Mouse (Mus musculus): ENCODE measurements at regions not wholly inside any gene's neighbourhood (a gene's known extent, or its start where the extent isn't known, plus 50 kb on each side); places are given as distances from the start of the nearest gene placed in this dataset.
"Not testable (repeated sequence)": the region's sequence is repeated elsewhere in the genome, so short reads cannot be mapped to it uniquely, and the experiment has no call there.

DNA sequence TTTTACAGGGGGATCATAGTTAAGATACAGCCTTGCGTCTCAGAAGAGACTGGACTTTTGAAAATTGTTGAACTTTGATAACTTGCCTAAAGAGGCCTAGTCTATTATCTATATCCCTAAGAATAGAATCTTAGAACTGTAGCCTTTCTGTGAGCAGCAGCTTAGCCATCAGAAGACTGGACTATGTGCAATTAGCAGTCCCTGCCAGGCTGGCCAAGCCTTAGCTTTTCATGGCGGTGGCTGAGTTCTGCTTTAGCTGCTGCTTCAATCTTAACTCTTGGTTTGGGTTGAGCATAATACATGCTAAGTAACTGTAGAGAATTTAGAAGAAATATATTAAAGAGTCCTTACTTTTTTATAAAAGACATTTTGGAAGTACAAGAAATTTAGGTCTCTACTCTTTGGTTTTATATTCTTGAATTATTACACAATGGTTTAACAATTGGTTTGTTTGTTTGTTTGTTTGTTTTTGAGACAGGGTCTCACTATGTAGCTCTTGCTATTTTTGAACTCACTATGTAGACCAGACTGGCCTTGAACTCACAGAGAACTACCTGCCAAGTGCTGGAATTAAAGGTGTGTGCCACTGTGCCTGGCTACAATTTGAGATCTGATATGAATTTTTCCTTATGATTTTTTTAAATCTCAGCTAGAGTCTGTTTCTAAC is 201.2 kb upstream of the Ptprz1 start:
- TF ChIP-seq CTCF (IDR thresholded peaks at IDR 0.05; ENCODE audit: low read depth, low read length) = no peak
- no peak for TF ChIP-seq EP300 (IDR thresholded peaks at IDR 0.05; ENCODE audit: insufficient read depth, low read depth, low read length)
- no peak for TF ChIP-seq POLR2A (IDR thresholded peaks at IDR 0.05; ENCODE audit: insufficient read depth, low read length)
- Histone ChIP-seq H3K4me1 (ENCODE audit: control insufficient read depth, insufficient read depth, low read length) (no peaks in the 10 kb centered on the region), H3K36me3 (ENCODE audit: control insufficient read depth, insufficient read depth, low read length, poor library complexity, severe bottlenecking) (no peaks in the 10 kb centered on the region), H3K27me3 (ENCODE audit: control insufficient read depth, insufficient read depth, low read length, poor library complexity, severe bottlenecking) (no peaks in the 10 kb centered on the region), H3K27ac (ENCODE audit: insufficient read depth, low read length) (no peak overlapping the region), H3K9ac (ENCODE audit: low read depth, poor library complexity, severe bottlenecking) (no peak overlapping the region), H3K9me3 (replicated peaks; ENCODE audit: control insufficient read depth, insufficient read depth, low read length, poor library complexity, severe bottlenecking) (no peaks in the 10 kb centered on the region), H3K4me3 (ENCODE audit: low read depth, low read length) (no peak overlapping the region)

DNA sequence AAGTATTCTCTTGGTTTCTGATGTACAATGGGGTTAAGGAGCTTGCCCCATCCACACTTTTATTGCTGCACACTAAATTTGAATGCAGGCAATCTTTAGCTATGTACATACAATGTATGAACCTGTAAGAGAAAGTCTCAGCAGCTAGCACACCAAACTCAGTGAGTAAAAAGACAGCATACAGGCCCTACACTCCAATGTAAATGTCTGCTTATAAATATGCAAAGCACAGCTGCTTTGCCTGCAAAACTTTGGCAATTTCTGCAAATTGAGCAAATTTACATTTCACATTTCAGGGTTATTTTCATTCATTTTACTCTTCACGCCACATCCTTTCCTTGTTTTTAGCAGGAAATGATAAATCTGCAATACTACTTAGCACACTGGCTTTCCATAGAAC is 203.8 kb upstream of the Ptprz1 start:
- no peak overlapping the region for H3K9ac ChIP-seq (ENCODE audit: low read depth, poor library complexity, severe bottlenecking)
- H3K4me1 ChIP-seq (ENCODE audit: control insufficient read depth, insufficient read depth, low read length) = no peaks in the 10 kb centered on the region
- TF ChIP-seq CTCF (IDR thresholded peaks at IDR 0.05; ENCODE audit: low read depth, low read length) = no peak
- TF ChIP-seq POLR2A (IDR thresholded peaks at IDR 0.05; ENCODE audit: insufficient read depth, low read length) = no peak
- TF ChIP-seq EP300 (IDR thresholded peaks at IDR 0.05; ENCODE audit: insufficient read depth, low read depth, low read length) = no peak
- no peaks in the 10 kb centered on the region for H3K27me3 ChIP-seq (ENCODE audit: control insufficient read depth, insufficient read depth, low read length, poor library complexity, severe bottlenecking)
- H3K36me3 ChIP-seq (ENCODE audit: control insufficient read depth, insufficient read depth, low read length, poor library complexity, severe bottlenecking) = no peaks in the 10 kb centered on the region
- H3K4me3 ChIP-seq (ENCODE audit: low read depth, low read length) = no peak overlapping the region
- no peaks in the 10 kb centered on the region for H3K9me3 ChIP-seq (replicated peaks; ENCODE audit: control insufficient read depth, insufficient read depth, low read length, poor library complexity, severe bottlenecking)
- H3K27ac ChIP-seq (ENCODE audit: insufficient read depth, low read length) = no peak overlapping the region

GRCm38 (mm10) chr6:22668190-22668975 is 206.9 kb upstream of the Ptprz1 start:
- Histone ChIP-seq H3K9ac (ENCODE audit: low read depth, poor library complexity, severe bottlenecking) (no peak overlapping the region), H3K9me3 (replicated peaks; ENCODE audit: control insufficient read depth, insufficient read depth, low read length, poor library complexity, severe bottlenecking) (no peaks in the 10 kb centered on the region), H3K4me1 (ENCODE audit: control insufficient read depth, insufficient read depth, low read length) (no peaks in the 10 kb centered on the region), H3K27me3 (ENCODE audit: control insufficient read depth, insufficient read depth, low read length, poor library complexity, severe bottlenecking) (no peaks in the 10 kb centered on the region), H3K36me3 (ENCODE audit: control insufficient read depth, insufficient read depth, low read length, poor library complexity, severe bottlenecking) (no peaks in the 10 kb centered on the region), H3K4me3 (ENCODE audit: low read depth, low read length) (no peak overlapping the region), H3K27ac (ENCODE audit: insufficient read depth, low read length) (no peak overlapping the region)
- TF ChIP-seq CTCF (IDR thresholded peaks at IDR 0.05; ENCODE audit: low read depth, low read length) (no peak), EP300 (IDR thresholded peaks at IDR 0.05; ENCODE audit: insufficient read depth, low read depth, low read length) (no peak), POLR2A (IDR thresholded peaks at IDR 0.05; ENCODE audit: insufficient read depth, low read length) (no peak)

GRCm38 (mm10) chr6:22657401-22657800 is 217.9 kb upstream of the Ptprz1 start:
- H3K4me3 ChIP-seq (ENCODE audit: low read depth, low read length); H3K27ac ChIP-seq (ENCODE audit: insufficient read depth, low read length); H3K9ac ChIP-seq (ENCODE audit: low read depth, poor library complexity, severe bottlenecking); H3K27me3 ChIP-seq (ENCODE audit: control insufficient read depth, insufficient read depth, low read length, poor library complexity, severe bottlenecking); H3K4me1 ChIP-seq (ENCODE audit: control insufficient read depth, insufficient read depth, low read length); H3K36me3 ChIP-seq (ENCODE audit: control insufficient read depth, insufficient read depth, low read length, poor library complexity, severe bottlenecking): not testable (repeated sequence)
- peaks cover 21% of the 10 kb centered on the region for H3K9me3 ChIP-seq (replicated peaks; ENCODE audit: control insufficient read depth, insufficient read depth, low read length, poor library complexity, severe bottlenecking)

DNA sequence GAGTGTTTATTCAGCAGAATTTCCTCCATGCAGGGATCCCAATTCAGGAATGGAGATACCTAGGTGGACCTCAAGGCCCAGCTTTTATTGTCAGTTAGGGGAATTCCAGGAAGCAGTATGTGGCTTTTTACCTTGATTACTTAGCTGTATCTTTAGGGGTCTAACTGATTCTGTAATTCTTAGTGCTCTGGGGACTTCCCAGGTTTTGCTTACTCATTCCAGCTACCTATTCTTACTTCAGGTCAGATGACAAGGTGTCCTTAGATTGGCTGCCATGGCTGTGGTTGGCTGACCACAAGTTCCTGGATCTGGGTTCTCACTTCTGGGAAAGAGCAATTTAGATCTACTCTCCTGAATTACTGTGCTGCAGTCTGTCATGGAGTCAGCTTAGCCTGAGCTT is 235.2 kb upstream of the Ptprz1 start:
- Histone ChIP-seq H3K4me3 (ENCODE audit: low read depth, low read length) (no peak overlapping the region), H3K27ac (ENCODE audit: insufficient read depth, low read length) (no peak overlapping the region), H3K27me3 (ENCODE audit: control insufficient read depth, insufficient read depth, low read length, poor library complexity, severe bottlenecking) (no peaks in the 10 kb centered on the region), H3K9ac (ENCODE audit: low read depth, poor library complexity, severe bottlenecking) (no peak overlapping the region), H3K9me3 (replicated peaks; ENCODE audit: control insufficient read depth, insufficient read depth, low read length, poor library complexity, severe bottlenecking) (no peaks in the 10 kb centered on the region; the same call in 1 of the 2 replicates), H3K36me3 (ENCODE audit: control insufficient read depth, insufficient read depth, low read length, poor library complexity, severe bottlenecking) (no peaks in the 10 kb centered on the region), H3K4me1 (ENCODE audit: control insufficient read depth, insufficient read depth, low read length) (no peaks in the 10 kb centered on the region)
- TF ChIP-seq CTCF (IDR thresholded peaks at IDR 0.05; ENCODE audit: low read depth, low read length) (no peak), EP300 (IDR thresholded peaks at IDR 0.05; ENCODE audit: insufficient read depth, low read depth, low read length) (no peak), POLR2A (IDR thresholded peaks at IDR 0.05; ENCODE audit: insufficient read depth, low read length) (no peak)

DNA sequence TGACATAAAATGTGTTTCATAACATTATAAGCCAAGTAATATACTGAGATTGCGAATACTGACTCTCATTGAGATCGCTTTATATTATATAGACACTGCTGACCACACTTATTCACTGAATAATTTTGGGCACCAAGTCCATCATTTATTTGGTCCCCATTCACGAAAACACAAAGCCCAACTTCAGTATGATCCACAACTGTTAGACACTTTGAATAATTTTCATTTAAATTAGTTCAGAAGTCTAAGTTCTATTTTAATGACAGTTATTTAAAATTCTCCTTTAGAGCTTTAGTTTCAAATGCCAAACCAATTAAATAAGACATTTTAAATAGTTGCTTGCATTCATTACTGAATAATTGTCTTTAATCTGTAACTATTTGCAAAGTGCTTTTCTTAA is 240.2 kb upstream of the Ptprz1 start:
- Histone ChIP-seq H3K27ac (ENCODE audit: insufficient read depth, low read length) (no peak overlapping the region), H3K36me3 (ENCODE audit: control insufficient read depth, insufficient read depth, low read length, poor library complexity, severe bottlenecking) (no peaks in the 10 kb centered on the region), H3K4me1 (ENCODE audit: control insufficient read depth, insufficient read depth, low read length) (no peaks in the 10 kb centered on the region), H3K27me3 (ENCODE audit: control insufficient read depth, insufficient read depth, low read length, poor library complexity, severe bottlenecking) (no peaks in the 10 kb centered on the region), H3K4me3 (ENCODE audit: low read depth, low read length) (no peak overlapping the region), H3K9ac (ENCODE audit: low read depth, poor library complexity, severe bottlenecking) (no peak overlapping the region), H3K9me3 (replicated peaks; ENCODE audit: control insufficient read depth, insufficient read depth, low read length, poor library complexity, severe bottlenecking) (no peaks in the 10 kb centered on the region)
- no peak for TF ChIP-seq CTCF (IDR thresholded peaks at IDR 0.05; ENCODE audit: low read depth, low read length)
- no peak for TF ChIP-seq EP300 (IDR thresholded peaks at IDR 0.05; ENCODE audit: insufficient read depth, low read depth, low read length)
- no peak for TF ChIP-seq POLR2A (IDR thresholded peaks at IDR 0.05; ENCODE audit: insufficient read depth, low read length)

Measured in ES-Bruce4 (cell line).